Mouse (Mus musculus): Measurements from ENCODE around the gene 4933430I17Rik. TPM values are rescaled to one million over a fixed set of nuclear protein-coding genes. Genes with fewer than 3 reads are reported as not detected.
"Not testable (repeated sequence)": the region's sequence is repeated elsewhere in the genome, so short reads cannot be mapped to it uniquely, and the experiment has no call there.

The 4933430I17Rik gene
- polyA plus RNA-seq, 1 experiment from 2014 or later: 0.83 TPM

- Histone ChIP-seq H3K9ac (replicated peaks; ENCODE audit: low read length) (peak overlapping the region; percentile 49), H3K4me3 (ENCODE audit: low read depth, low read length) (peak overlapping the region; percentile 40), H3K9me3 (replicated peaks; ENCODE audit: control insufficient read depth, low read length) (no peaks in the 10 kb centered on the region), H3K4me2 (ENCODE audit: low read depth, low read length) (peak overlapping the region; percentile 80), H3K27ac (replicated peaks; ENCODE audit: low read depth, low read length) (peak overlapping the region; percentile 16; the same call in 1 of the 2 replicates), H3K36me3 (replicated peaks; ENCODE audit: control insufficient read depth, insufficient read depth, low read depth, low read length) (no peaks in the 10 kb centered on the region), H3K27me3 (ENCODE audit: control insufficient read depth, insufficient read depth, low read length) (peaks cover 14% of the 10 kb centered on the region), H3K4me1 (ENCODE audit: control insufficient read depth, insufficient read depth, low read length) (peaks cover 5% of the 10 kb centered on the region)
- ATAC-seq (replicated peaks; ENCODE audit: insufficient number of reproducible peaks, low FRiP score, low TSS enrichment, low read depth) (peak; percentile 81), DNase-seq (ENCODE audit: low spot score) (peak; percentile 63)
- 2% methylated on average over 36 of the region's 42 CpGs for WGBS
Observed at GRCm38 (mm10) chr4:62583265-62584092, 58.3 kb downstream of the 4933430I17Rik start.

GRCm38 (mm10) chr4:62587067-62587466, 61.9 kb downstream of the 4933430I17Rik start:
- Histone ChIP-seq H3K4me1 (ENCODE audit: control insufficient read depth, insufficient read depth, low read length) (peaks cover 5% of the 10 kb centered on the region), H3K4me3 (ENCODE audit: low read depth, low read length) (no peak overlapping the region), H3K27ac (replicated peaks; ENCODE audit: low read depth, low read length) (no peak overlapping the region), H3K27me3 (ENCODE audit: control insufficient read depth, insufficient read depth, low read length) (peaks cover 14% of the 10 kb centered on the region), H3K9ac (replicated peaks; ENCODE audit: low read length) (no peak overlapping the region), H3K36me3 (replicated peaks; ENCODE audit: control insufficient read depth, insufficient read depth, low read depth, low read length) (no peaks in the 10 kb centered on the region), H3K9me3 (replicated peaks; ENCODE audit: control insufficient read depth, low read length) (no peaks in the 10 kb centered on the region), H3K4me2 (ENCODE audit: low read depth, low read length) (no peak overlapping the region)
- 88% methylated on average over 8 of the region's 8 CpGs for WGBS
- no peak for ATAC-seq (replicated peaks; ENCODE audit: insufficient number of reproducible peaks, low FRiP score, low TSS enrichment, low read depth)
- no peak for DNase-seq (ENCODE audit: low spot score)

DNA sequence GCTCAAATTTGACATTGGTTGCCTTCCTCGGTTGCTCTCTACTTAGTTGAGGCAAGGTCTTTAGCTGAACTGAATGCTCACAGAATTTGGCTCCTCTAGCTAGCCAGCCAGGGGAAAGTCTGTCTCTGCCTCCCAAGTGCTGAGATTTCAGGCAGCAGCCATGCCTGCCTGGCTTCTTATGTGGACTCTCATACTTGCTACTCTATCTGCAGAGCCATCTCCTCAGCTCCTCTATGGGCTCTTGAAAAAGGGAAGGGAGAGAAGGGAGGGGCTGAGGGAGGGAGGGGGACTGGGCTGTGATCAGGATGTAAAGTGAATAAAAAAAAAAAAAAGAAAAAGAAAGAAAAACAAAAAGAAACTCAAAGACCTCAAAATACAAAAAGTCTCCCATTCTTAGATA, 65.7 kb downstream of the 4933430I17Rik start:
- Histone ChIP-seq H3K9ac (replicated peaks; ENCODE audit: low read length) (no peak overlapping the region), H3K4me1 (ENCODE audit: control insufficient read depth, insufficient read depth, low read length) (no peaks in the 10 kb centered on the region), H3K36me3 (replicated peaks; ENCODE audit: control insufficient read depth, insufficient read depth, low read depth, low read length) (no peaks in the 10 kb centered on the region), H3K27me3 (ENCODE audit: control insufficient read depth, insufficient read depth, low read length) (no peaks in the 10 kb centered on the region), H3K9me3 (replicated peaks; ENCODE audit: control insufficient read depth, low read length) (no peaks in the 10 kb centered on the region), H3K4me2 (ENCODE audit: low read depth, low read length) (no peak overlapping the region), H3K4me3 (ENCODE audit: low read depth, low read length) (no peak overlapping the region), H3K27ac (replicated peaks; ENCODE audit: low read depth, low read length) (no peak overlapping the region)
- ATAC-seq (replicated peaks; ENCODE audit: insufficient number of reproducible peaks, low FRiP score, low TSS enrichment, low read depth) (no peak), DNase-seq (ENCODE audit: low spot score) (no peak)
- 82% methylated on average over 1 of the region's 1 CpGs for WGBS

- Histone ChIP-seq H3K27me3 (ENCODE audit: control insufficient read depth, insufficient read depth, low read length) (no peaks in the 10 kb centered on the region), H3K9ac (replicated peaks; ENCODE audit: low read length) (no peak overlapping the region), H3K4me1 (ENCODE audit: control insufficient read depth, insufficient read depth, low read length) (no peaks in the 10 kb centered on the region), H3K36me3 (replicated peaks; ENCODE audit: control insufficient read depth, insufficient read depth, low read depth, low read length) (no peaks in the 10 kb centered on the region), H3K27ac (replicated peaks; ENCODE audit: low read depth, low read length) (peak overlapping the region; percentile 16; the same call in 1 of the 2 replicates), H3K4me3 (ENCODE audit: low read depth, low read length) (no peak overlapping the region), H3K4me2 (ENCODE audit: low read depth, low read length) (0 out of 2 replicates have a peak overlapping the region, but pooled peaks have one; percentile 10), H3K9me3 (replicated peaks; ENCODE audit: control insufficient read depth, low read length) (no peaks in the 10 kb centered on the region)
- DNase-seq (ENCODE audit: low spot score) (peak; percentile 69), ATAC-seq (replicated peaks; ENCODE audit: insufficient number of reproducible peaks, low FRiP score, low TSS enrichment, low read depth) (0 out of 2 replicates have a peak, but pooled peaks have one; percentile 42)
- WGBS: 6% methylated on average over 11 of the region's 11 CpGs
Observed at GRCm38 (mm10) chr4:62591326-62591725, 66.2 kb downstream of the 4933430I17Rik start.

DNA sequence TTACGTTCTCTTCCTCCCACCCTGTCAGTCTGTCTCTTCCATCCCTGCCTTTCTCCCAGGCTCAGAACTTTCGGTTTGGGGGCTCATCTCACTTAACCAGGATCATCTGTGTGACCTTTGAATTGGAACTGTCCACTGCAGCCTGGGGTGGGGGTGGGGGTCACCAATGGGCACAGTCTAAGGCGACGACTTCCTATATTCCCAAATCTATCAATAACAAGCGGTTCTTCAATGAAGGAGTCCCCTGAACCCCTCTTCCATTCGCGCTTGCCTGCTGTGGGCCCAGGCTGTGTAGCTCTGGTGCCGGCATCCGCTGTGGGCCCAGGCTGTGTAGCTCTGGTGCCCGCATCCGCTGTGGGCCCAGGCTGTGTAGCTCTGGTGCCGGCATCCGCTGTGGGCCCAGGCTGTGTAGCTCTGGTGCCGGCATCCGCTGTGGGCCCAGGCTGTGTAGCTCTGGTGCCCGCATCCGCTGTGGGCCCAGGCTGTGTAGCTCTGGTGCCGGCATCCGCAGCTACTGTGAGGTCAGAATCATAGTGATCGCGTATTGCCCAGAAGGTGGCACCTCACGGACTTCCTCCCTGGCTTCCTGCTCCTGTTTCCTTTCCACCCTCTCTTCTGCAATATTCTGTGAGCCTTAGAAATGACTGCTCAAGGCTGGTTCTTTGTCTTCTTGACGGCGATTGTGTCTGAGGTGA, 68.5 kb downstream of the 4933430I17Rik start:
- not testable (repeated sequence) for H3K27ac ChIP-seq (replicated peaks; ENCODE audit: low read depth, low read length); H3K36me3 ChIP-seq (replicated peaks; ENCODE audit: control insufficient read depth, insufficient read depth, low read depth, low read length); H3K4me3 ChIP-seq (ENCODE audit: low read depth, low read length); H3K4me2 ChIP-seq (ENCODE audit: low read depth, low read length); H3K9me3 ChIP-seq (replicated peaks; ENCODE audit: control insufficient read depth, low read length); H3K9ac ChIP-seq (replicated peaks; ENCODE audit: low read length); ATAC-seq (replicated peaks; ENCODE audit: insufficient number of reproducible peaks, low FRiP score, low TSS enrichment, low read depth); H3K27me3 ChIP-seq (ENCODE audit: control insufficient read depth, insufficient read depth, low read length); DNase-seq (ENCODE audit: low spot score); H3K4me1 ChIP-seq (ENCODE audit: control insufficient read depth, insufficient read depth, low read length)
- WGBS: 91% methylated on average over 24 of the region's 24 CpGs

DNA sequence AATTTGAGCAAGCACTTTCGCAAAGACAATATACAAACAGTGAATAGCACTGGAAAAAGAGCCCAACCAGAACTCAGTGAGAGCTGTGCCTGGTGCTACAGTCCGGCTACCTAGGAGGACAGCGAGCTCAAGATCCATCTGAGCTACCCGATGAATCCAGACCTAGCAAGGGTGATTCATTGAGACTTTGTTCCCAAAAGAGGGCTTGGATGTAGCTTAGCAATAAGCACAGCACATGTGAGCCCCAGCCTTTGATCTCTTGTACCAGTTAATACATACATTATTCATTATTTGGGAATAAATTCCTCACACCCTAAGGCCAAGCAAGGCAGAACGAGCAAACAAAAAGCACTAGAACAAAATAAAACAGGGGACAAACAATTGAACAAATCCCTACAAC, 69.3 kb downstream of the 4933430I17Rik start:
- DNase-seq (ENCODE audit: low spot score) (no peak), ATAC-seq (replicated peaks; ENCODE audit: insufficient number of reproducible peaks, low FRiP score, low TSS enrichment, low read depth) (no peak)
- H3K4me3 ChIP-seq (ENCODE audit: low read depth, low read length): no peak overlapping the region

GRCm38 (mm10) chr4:62596051-62596450, 70.9 kb downstream of the 4933430I17Rik start:
- 79% methylated on average over 5 of the region's 5 CpGs for WGBS
- H3K4me2 ChIP-seq (ENCODE audit: low read depth, low read length): no peak overlapping the region
- H3K4me3 ChIP-seq (ENCODE audit: low read depth, low read length): no peak overlapping the region
- no peak overlapping the region for H3K27ac ChIP-seq (replicated peaks; ENCODE audit: low read depth, low read length)
- DNase-seq (ENCODE audit: low spot score): no peak
- H3K9me3 ChIP-seq (replicated peaks; ENCODE audit: control insufficient read depth, low read length): no peaks in the 10 kb centered on the region
- no peaks in the 10 kb centered on the region for H3K36me3 ChIP-seq (replicated peaks; ENCODE audit: control insufficient read depth, insufficient read depth, low read depth, low read length)
- no peaks in the 10 kb centered on the region for H3K4me1 ChIP-seq (ENCODE audit: control insufficient read depth, insufficient read depth, low read length)
- no peak overlapping the region for H3K9ac ChIP-seq (replicated peaks; ENCODE audit: low read length)
- no peaks in the 10 kb centered on the region for H3K27me3 ChIP-seq (ENCODE audit: control insufficient read depth, insufficient read depth, low read length)
- ATAC-seq (replicated peaks; ENCODE audit: insufficient number of reproducible peaks, low FRiP score, low TSS enrichment, low read depth): no peak

More for the DNA sequence above, 69.3 kb downstream of the 4933430I17Rik start:
- H3K4me1 ChIP-seq (ENCODE audit: control insufficient read depth, insufficient read depth, low read length): no peaks in the 10 kb centered on the region
- no peaks in the 10 kb centered on the region for H3K27me3 ChIP-seq (ENCODE audit: control insufficient read depth, insufficient read depth, low read length)
- no peaks in the 10 kb centered on the region for H3K36me3 ChIP-seq (replicated peaks; ENCODE audit: control insufficient read depth, insufficient read depth, low read depth, low read length)
- H3K4me2 ChIP-seq (ENCODE audit: low read depth, low read length): no peak overlapping the region
- 82% methylated on average over 5 of the region's 5 CpGs for WGBS
- H3K9me3 ChIP-seq (replicated peaks; ENCODE audit: control insufficient read depth, low read length): no peaks in the 10 kb centered on the region
- no peak overlapping the region for H3K27ac ChIP-seq (replicated peaks; ENCODE audit: low read depth, low read length)
- no peak overlapping the region for H3K9ac ChIP-seq (replicated peaks; ENCODE audit: low read length)
